Mouse (Mus musculus): ENCODE data around the gene Dip2b. TPM values are rescaled to one million over a fixed set of nuclear protein-coding genes. Genes with fewer than 3 reads are reported as not detected.

Gene Dip2b
- polyA plus RNA-seq, 1 experiment: 20.3 TPM

GRCm38 (mm10) chr15:100201806-100202205 is 163.3 kb downstream of the Dip2b start:
- H3K36me3 ChIP-seq (ENCODE audit: control insufficient read depth, insufficient read depth, low read length): no peaks in the 10 kb centered on the region
- no peak overlapping the region for H3K4me3 ChIP-seq (ENCODE audit: control insufficient read depth, low read depth, low read length)
- no peaks in the 10 kb centered on the region for H3K27me3 ChIP-seq (ENCODE audit: control insufficient read depth, insufficient read depth, low read length)
- TF ChIP-seq CTCF (IDR thresholded peaks at IDR 0.05; ENCODE audit: control insufficient read depth, insufficient read depth, insufficient replicate concordance, low read depth, low read length): no peak
- TF ChIP-seq POLR2A (IDR thresholded peaks at IDR 0.05; ENCODE audit: control insufficient read depth, low read depth, low read length): no peak
- no peak overlapping the region for H3K27ac ChIP-seq (ENCODE audit: control insufficient read depth, insufficient read depth, low read depth, low read length)
- H3K4me1 ChIP-seq (ENCODE audit: control insufficient read depth, insufficient read depth, low read length): no peaks in the 10 kb centered on the region

- Histone ChIP-seq H3K27me3 (ENCODE audit: control insufficient read depth, insufficient read depth, low read length) (no peaks in the 10 kb centered on the region), H3K4me3 (ENCODE audit: control insufficient read depth, low read depth, low read length) (no peak overlapping the region), H3K27ac (ENCODE audit: control insufficient read depth, insufficient read depth, low read depth, low read length) (no peak overlapping the region), H3K36me3 (ENCODE audit: control insufficient read depth, insufficient read depth, low read length) (no peaks in the 10 kb centered on the region), H3K4me1 (ENCODE audit: control insufficient read depth, insufficient read depth, low read length) (no peaks in the 10 kb centered on the region)
- TF ChIP-seq CTCF (IDR thresholded peaks at IDR 0.05; ENCODE audit: control insufficient read depth, insufficient read depth, insufficient replicate concordance, low read depth, low read length): no peak
- TF ChIP-seq POLR2A (IDR thresholded peaks at IDR 0.05; ENCODE audit: control insufficient read depth, low read depth, low read length): no peak
Measured at GRCm38 (mm10) chr15:100202431-100203015, 164.1 kb downstream of the Dip2b start.

GRCm38 (mm10) chr15:100204574-100204973 is 166.1 kb downstream of the Dip2b start:
- no peak overlapping the region for H3K4me3 ChIP-seq (ENCODE audit: control insufficient read depth, low read depth, low read length)
- H3K27me3 ChIP-seq (ENCODE audit: control insufficient read depth, insufficient read depth, low read length): no peaks in the 10 kb centered on the region
- no peaks in the 10 kb centered on the region for H3K4me1 ChIP-seq (ENCODE audit: control insufficient read depth, insufficient read depth, low read length)
- no peaks in the 10 kb centered on the region for H3K36me3 ChIP-seq (ENCODE audit: control insufficient read depth, insufficient read depth, low read length)
- H3K27ac ChIP-seq (ENCODE audit: control insufficient read depth, insufficient read depth, low read depth, low read length): no peak overlapping the region
- TF ChIP-seq POLR2A (IDR thresholded peaks at IDR 0.05; ENCODE audit: control insufficient read depth, low read depth, low read length): no peak
- TF ChIP-seq CTCF (IDR thresholded peaks at IDR 0.05; ENCODE audit: control insufficient read depth, insufficient read depth, insufficient replicate concordance, low read depth, low read length): no peak

GRCm38 (mm10) chr15:100210013-100210412 is 171.5 kb downstream of the Dip2b start:
- Histone ChIP-seq H3K36me3 (ENCODE audit: control insufficient read depth, insufficient read depth, low read length) (no peaks in the 10 kb centered on the region; the same call in 1 of the 2 replicates), H3K4me1 (ENCODE audit: control insufficient read depth, insufficient read depth, low read length) (no peaks in the 10 kb centered on the region), H3K27ac (ENCODE audit: control insufficient read depth, insufficient read depth, low read depth, low read length) (no peak overlapping the region), H3K4me3 (ENCODE audit: control insufficient read depth, low read depth, low read length) (no peak overlapping the region), H3K27me3 (ENCODE audit: control insufficient read depth, insufficient read depth, low read length) (no peaks in the 10 kb centered on the region)
- TF ChIP-seq CTCF (IDR thresholded peaks at IDR 0.05; ENCODE audit: control insufficient read depth, insufficient read depth, insufficient replicate concordance, low read depth, low read length) (no peak), POLR2A (IDR thresholded peaks at IDR 0.05; ENCODE audit: control insufficient read depth, low read depth, low read length) (no peak)

DNA sequence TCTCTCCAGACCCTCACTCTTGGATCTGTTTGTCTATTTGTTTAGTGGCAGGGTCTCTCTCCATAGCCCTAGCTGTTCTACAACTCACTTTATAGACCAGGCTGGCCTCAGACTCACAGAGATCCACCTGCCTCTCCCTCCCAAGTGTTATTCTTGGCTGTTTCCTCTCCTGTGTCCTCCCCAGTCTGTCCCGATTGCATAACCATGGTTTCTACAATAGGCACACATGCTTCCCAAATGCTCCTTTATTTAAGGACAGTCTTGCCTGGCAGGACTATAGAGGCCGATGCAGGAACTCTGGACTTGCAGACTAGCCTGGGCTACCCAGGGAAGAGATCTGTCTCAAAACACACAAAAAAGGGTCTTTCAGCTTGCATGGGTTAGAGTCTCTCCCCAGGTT is 174.9 kb downstream of the Dip2b start:
- no peak overlapping the region for H3K4me3 ChIP-seq (ENCODE audit: control insufficient read depth, low read depth, low read length)
- H3K27me3 ChIP-seq (ENCODE audit: control insufficient read depth, insufficient read depth, low read length): no peaks in the 10 kb centered on the region
- no peaks in the 10 kb centered on the region for H3K4me1 ChIP-seq (ENCODE audit: control insufficient read depth, insufficient read depth, low read length)
- H3K27ac ChIP-seq (ENCODE audit: control insufficient read depth, insufficient read depth, low read depth, low read length): no peak overlapping the region
- no peak for TF ChIP-seq CTCF (IDR thresholded peaks at IDR 0.05; ENCODE audit: control insufficient read depth, insufficient read depth, insufficient replicate concordance, low read depth, low read length)
- TF ChIP-seq POLR2A (IDR thresholded peaks at IDR 0.05; ENCODE audit: control insufficient read depth, low read depth, low read length): no peak
- H3K36me3 ChIP-seq (ENCODE audit: control insufficient read depth, insufficient read depth, low read length): no peaks in the 10 kb centered on the region; the same call in 1 of the 2 replicates

DNA sequence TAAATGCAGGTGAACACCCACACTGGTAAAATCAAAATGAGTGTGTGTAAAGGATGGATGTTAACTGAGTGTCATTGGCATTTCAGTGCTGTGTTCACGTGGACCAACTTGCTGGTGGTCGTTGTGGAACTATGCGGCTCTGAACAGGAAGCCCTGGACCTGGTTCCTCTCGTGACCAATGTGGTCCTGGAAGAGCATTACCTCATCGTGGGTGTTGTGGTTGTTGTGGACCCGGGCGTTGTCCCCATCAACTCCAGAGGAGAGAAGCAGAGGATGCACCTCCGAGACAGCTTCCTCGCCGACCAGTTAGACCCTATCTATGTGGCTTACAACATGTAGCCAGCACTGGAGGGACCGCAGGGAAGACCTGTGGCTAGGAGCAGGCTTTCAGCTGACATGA is 176.6 kb downstream of the Dip2b start:
- Histone ChIP-seq H3K27me3 (ENCODE audit: control insufficient read depth, insufficient read depth, low read length) (no peaks in the 10 kb centered on the region), H3K36me3 (ENCODE audit: control insufficient read depth, insufficient read depth, low read length) (no peaks in the 10 kb centered on the region; the same call in 1 of the 2 replicates), H3K4me1 (ENCODE audit: control insufficient read depth, insufficient read depth, low read length) (no peaks in the 10 kb centered on the region), H3K27ac (ENCODE audit: control insufficient read depth, insufficient read depth, low read depth, low read length) (no peak overlapping the region), H3K4me3 (ENCODE audit: control insufficient read depth, low read depth, low read length) (no peak overlapping the region)
- TF ChIP-seq CTCF (IDR thresholded peaks at IDR 0.05; ENCODE audit: control insufficient read depth, insufficient read depth, insufficient replicate concordance, low read depth, low read length): no peak

DNA sequence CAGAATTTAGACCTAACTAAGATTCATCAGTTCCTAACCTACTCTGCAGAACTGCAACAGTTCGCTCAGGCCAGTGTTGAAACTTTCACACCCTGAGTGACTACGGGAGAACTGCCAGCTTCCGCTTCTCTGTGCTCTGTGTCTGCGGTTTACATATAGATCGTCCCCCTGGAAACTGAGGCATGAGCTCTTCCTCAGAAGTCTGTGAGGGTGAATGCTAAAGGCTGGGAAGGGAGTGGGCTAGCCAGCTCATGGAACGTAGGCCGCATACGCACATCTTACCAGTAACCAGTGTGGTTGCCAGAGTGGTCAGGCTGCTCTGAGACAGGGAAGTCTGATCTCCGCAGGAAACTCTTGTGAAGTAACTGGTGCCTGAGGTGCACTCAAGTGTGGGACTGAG is 177.7 kb downstream of the Dip2b start:
- H3K27me3 ChIP-seq (ENCODE audit: control insufficient read depth, insufficient read depth, low read length): no peaks in the 10 kb centered on the region
- no peaks in the 10 kb centered on the region; the same call in 1 of the 2 replicates for H3K36me3 ChIP-seq (ENCODE audit: control insufficient read depth, insufficient read depth, low read length)
- no peak overlapping the region for H3K27ac ChIP-seq (ENCODE audit: control insufficient read depth, insufficient read depth, low read depth, low read length)
- no peaks in the 10 kb centered on the region for H3K4me1 ChIP-seq (ENCODE audit: control insufficient read depth, insufficient read depth, low read length)
- no peak overlapping the region for H3K4me3 ChIP-seq (ENCODE audit: control insufficient read depth, low read depth, low read length)
- TF ChIP-seq CTCF (IDR thresholded peaks at IDR 0.05; ENCODE audit: control insufficient read depth, insufficient read depth, insufficient replicate concordance, low read depth, low read length) (no peak), POLR2A (IDR thresholded peaks at IDR 0.05; ENCODE audit: control insufficient read depth, low read depth, low read length) (no peak)

GRCm38 (mm10) chr15:100218018-100218417 is 179.6 kb downstream of the Dip2b start:
- no peaks in the 10 kb centered on the region for H3K4me1 ChIP-seq (ENCODE audit: control insufficient read depth, insufficient read depth, low read length)
- no peaks in the 10 kb centered on the region for H3K36me3 ChIP-seq (ENCODE audit: control insufficient read depth, insufficient read depth, low read length)
- no peak overlapping the region for H3K4me3 ChIP-seq (ENCODE audit: control insufficient read depth, low read depth, low read length)
- H3K27me3 ChIP-seq (ENCODE audit: control insufficient read depth, insufficient read depth, low read length): no peaks in the 10 kb centered on the region
- TF ChIP-seq CTCF (IDR thresholded peaks at IDR 0.05; ENCODE audit: control insufficient read depth, insufficient read depth, insufficient replicate concordance, low read depth, low read length) (no peak), POLR2A (IDR thresholded peaks at IDR 0.05; ENCODE audit: control insufficient read depth, low read depth, low read length) (no peak)
- no peak overlapping the region for H3K27ac ChIP-seq (ENCODE audit: control insufficient read depth, insufficient read depth, low read depth, low read length)
